Mouse (Mus musculus): ENCODE measurements around the gene Usp53.

GRCm38 (mm10) chr3:123013476-123013875 lies 29.2 kb upstream of the Usp53 start:
- TF ChIP-seq POLR2A (IDR thresholded peaks at IDR 0.05; ENCODE audit: low read depth, low read length) = no peak
- no peak for TF ChIP-seq CTCF (IDR thresholded peaks at IDR 0.05; ENCODE audit: borderline replicate concordance, insufficient read depth, low read length)

Measured in embryonic fibroblast, embryonic 13.5 days (primary cell).